Mouse (Mus musculus) heart, postnatal 14 days (tissue): Measurements from ENCODE around the gene Bves. TPM values are rescaled to one million over a fixed set of nuclear protein-coding genes. Genes with fewer than 3 reads are reported as not detected.
"Not testable (repeated sequence)": the region's sequence is repeated elsewhere in the genome, so short reads cannot be mapped to it uniquely, and the experiment has no call there.

Experiments
- DNase-seq, 2 experiments: peaks; one replicate each; pipeline ENCODE4 v3.0.0; 2021 to 2022
- intact Hi-C: fragments of 180-260 bp; cut with DNase I; formaldehyde crosslinking; loops from one replicate; pipeline ENCODE4 v1.15.1; 2025
- total RNA-seq, 2 experiments: library from RNA; stranded (reverse); gene quantifications; 2 replicates each; pipeline ENCODE4 v1.2.3; 2021

Gene Bves
- total RNA-seq, 2 experiments from 2014 or later = 42.1 to 42.8 TPM

GRCm38 (mm10) chr10:45344381-45344780 lies 8.8 kb downstream of the Bves start:
- intact Hi-C loops = no loop called here
- DNase-seq = no peak

GRCm38 (mm10) chr10:45345217-45345616 lies 9.6 kb downstream of the Bves start:
- DNase-seq = no peak
- intact Hi-C loops = no loop called here

- DNase-seq, intact Hi-C loops: not testable (repeated sequence)
These were observed 12.6 kb downstream of the Bves start for GRCm38 (mm10) chr10:45348143-45348542.

- DNase-seq = no peak
These were observed 20.5 kb downstream of the Bves start for GRCm38 (mm10) chr10:45356091-45356490.

GRCm38 (mm10) chr10:45363396-45363795 lies 27.8 kb downstream of the Bves start:
- peak; percentile 15 to 33 for DNase-seq
- intact Hi-C loops = no loop called here

More at GRCm38 (mm10) chr10:45356091-45356490, 20.5 kb downstream of the Bves start:
- intact Hi-C loops = no loop called here

GRCm38 (mm10) chr10:45366987-45367705 lies 31.6 kb downstream of the Bves start:
- intact Hi-C loops = no loop called here
- no peak for DNase-seq

GRCm38 (mm10) chr10:45369639-45370038 lies 34.1 kb downstream of the Bves start:
- no peak for DNase-seq
- intact Hi-C loops = loop anchor here (5.0 kb wide), 1 partner anchor 317 kb away; no protein-coding TSS in a partner anchor

- intact Hi-C loops = loop anchor here (5.0 kb wide), 1 partner anchor 318 kb away; no protein-coding TSS in a partner anchor
- no peak for DNase-seq
These were observed 35.0 kb downstream of the Bves start for GRCm38 (mm10) chr10:45370545-45370944.

- peak; percentile 56 to 74 for DNase-seq
- intact Hi-C loops = loop anchor here (2.0 to 5.0 kb wide), 2 partner anchors 274 to 321 kb away; no protein-coding TSS in a partner anchor
These were observed 37.6 kb downstream of the Bves start for GRCm38 (mm10) chr10:45372994-45373692.

GRCm38 (mm10) chr10:45378269-45378668 lies 42.7 kb downstream of the Bves start:
- intact Hi-C loops = no loop called here
- no peak for DNase-seq

- DNase-seq = no peak
These were observed 46.5 kb downstream of the Bves start for GRCm38 (mm10) chr10:45381937-45382636.

GRCm38 (mm10) chr10:45382637-45382958 lies 47.0 kb downstream of the Bves start:
- no peak for DNase-seq
- intact Hi-C loops = loop anchor here (5.0 to 10.0 kb wide), 5 partner anchors 102 to 535 kb away; partner anchors contain the start of gene Lin28b

More at GRCm38 (mm10) chr10:45381937-45382636, 46.5 kb downstream of the Bves start:
- intact Hi-C loops = loop anchor here (5.0 to 10.0 kb wide), 5 partner anchors 103 to 535 kb away; partner anchors contain the start of gene Lin28b

- intact Hi-C loops = no loop called here
- no peak for DNase-seq
These were observed 62.6 kb downstream of the Bves start for GRCm38 (mm10) chr10:45398211-45398610.

- intact Hi-C loops = no loop called here
- DNase-seq = no peak
These were observed 64.2 kb downstream of the Bves start for GRCm38 (mm10) chr10:45399702-45400243.

- no peak for DNase-seq
- intact Hi-C loops = no loop called here
These were observed 75.2 kb downstream of the Bves start for GRCm38 (mm10) chr10:45410624-45411341.

- no peak for DNase-seq
- intact Hi-C loops = no loop called here
These were observed 76.2 kb downstream of the Bves start for GRCm38 (mm10) chr10:45411741-45412140.

- DNase-seq = no peak
- intact Hi-C loops = no loop called here
These were observed 76.6 kb downstream of the Bves start for GRCm38 (mm10) chr10:45412144-45412543.
